Mouse (Mus musculus) left cerebral cortex, postnatal 4 days (tissue): ENCODE measurements around the gene Ihh. TPM values are rescaled to one million over a fixed set of nuclear protein-coding genes. Genes with fewer than 3 reads are reported as not detected.

ENCODE experiments used
- DNase-seq: peaks from one replicate; pipeline ENCODE4 v3.0.0-alpha.2; 2022
- intact Hi-C: fragments of 180-260 bp; cut with DNase I; formaldehyde crosslinking; loops from one replicate; pipeline ENCODE4 v1.15.1; 2025
- total RNA-seq, 2 experiments: library from RNA; stranded (reverse); gene quantifications; 2 replicates each; pipeline ENCODE4 v1.2.3; 2021

The Ihh gene
- total RNA-seq = under 1 TPM; 0.28 to 0.40 TPM

DNA sequence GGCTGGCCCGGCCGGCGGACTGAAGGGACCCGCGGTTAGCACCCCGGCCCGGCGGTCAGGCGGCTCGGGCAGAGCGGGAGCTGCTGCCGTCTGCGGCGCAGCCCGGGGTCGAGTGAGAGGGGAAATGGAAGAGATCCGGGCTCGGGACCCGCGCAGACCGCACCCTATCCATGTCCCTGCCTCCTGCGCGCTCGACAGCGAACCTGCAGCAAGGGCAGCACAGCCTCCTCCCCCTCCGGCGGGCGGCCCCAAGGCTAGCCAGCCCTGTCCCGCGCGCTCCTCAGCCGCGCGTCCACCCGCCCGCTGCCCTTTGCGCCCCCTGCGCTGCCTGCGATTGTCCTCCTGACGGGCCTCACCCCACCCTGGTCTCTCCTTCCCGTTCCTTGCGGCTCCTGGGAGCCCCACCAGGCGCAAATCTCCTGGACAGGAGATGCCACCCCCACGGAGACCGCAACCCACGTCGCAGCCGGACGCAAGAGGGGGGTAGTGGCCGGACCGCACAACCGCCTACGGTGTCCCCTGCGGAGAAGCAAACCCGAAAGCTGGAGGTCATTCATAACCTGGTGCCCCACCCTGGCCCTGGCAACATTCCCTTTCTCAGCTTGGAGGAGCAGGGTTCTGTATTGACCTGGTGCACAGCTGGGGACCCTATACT, at the start of gene Ihh:
Gene Ihh (minus strand): TSS at position 117 of the 655 bp plus-strand sequence.
- DNase-seq = no peak
- intact Hi-C loops = loop anchor here (5.0 kb wide), 1 partner anchor 66 kb away; no protein-coding TSS in a partner anchor

DNA sequence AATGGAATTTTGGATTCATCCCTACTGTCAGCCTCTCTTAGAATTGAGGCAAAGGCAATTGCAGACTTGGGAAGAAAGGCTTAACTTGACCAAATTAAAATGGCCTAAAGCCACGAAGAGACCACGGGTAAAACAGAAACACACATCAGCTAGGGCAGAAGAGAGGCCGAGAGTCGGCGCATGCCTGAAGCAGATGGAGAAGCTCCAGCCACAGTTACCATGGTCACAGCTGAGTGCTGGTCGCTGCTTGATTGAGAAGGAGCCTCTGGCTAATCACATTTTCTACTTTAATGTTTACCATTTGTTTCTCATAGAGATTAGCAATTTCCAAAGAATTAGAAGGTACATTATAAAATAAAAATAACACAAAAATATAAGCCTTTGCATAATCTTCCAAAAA, 49.7 kb upstream of the Ihh start:
- intact Hi-C loops = no loop called here
- DNase-seq = no peak

DNA sequence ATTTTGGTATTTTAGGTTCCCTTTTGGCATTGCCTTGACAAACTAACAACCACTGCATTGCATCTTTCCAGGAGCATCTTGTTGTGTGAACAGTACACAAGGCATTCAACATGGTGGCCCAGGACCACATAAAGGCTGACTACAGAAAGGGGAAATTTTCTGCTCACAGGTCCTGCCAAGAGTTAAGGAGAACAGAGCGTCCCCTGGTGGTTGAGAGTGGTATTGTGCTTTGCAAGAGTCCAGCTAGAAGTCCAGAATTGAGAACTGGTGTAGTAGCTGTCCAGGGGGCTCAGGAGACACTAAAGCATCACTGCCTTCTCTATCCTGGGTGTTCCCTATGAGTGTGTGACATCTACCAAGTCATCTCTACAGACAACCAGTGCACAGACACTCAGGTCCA, 49.0 kb upstream of the Ihh start:
- intact Hi-C loops = no loop called here

DNA sequence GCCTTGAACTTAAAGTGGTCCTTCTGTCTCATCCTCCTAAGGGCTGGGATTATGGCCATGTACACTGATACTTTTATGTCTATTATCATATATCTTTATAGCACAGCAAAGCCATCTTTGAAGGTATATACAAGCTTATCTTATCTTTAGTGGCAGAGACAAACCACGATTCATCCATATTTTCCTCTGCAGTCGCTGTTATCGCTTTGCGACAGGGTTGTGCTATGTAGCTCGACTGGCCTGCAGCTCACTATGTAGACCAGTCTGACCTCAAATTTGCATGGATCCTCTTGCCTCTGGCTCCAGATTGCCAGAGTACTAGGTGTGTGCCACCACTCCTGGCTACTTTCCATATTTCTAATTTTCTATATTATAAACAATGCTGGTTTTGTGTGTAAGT, 47.7 kb upstream of the Ihh start:
- no peak for DNase-seq
- intact Hi-C loops = no loop called here

More for the DNA sequence above, 49.0 kb upstream of the Ihh start:
- peak; percentile 41 for DNase-seq

DNA sequence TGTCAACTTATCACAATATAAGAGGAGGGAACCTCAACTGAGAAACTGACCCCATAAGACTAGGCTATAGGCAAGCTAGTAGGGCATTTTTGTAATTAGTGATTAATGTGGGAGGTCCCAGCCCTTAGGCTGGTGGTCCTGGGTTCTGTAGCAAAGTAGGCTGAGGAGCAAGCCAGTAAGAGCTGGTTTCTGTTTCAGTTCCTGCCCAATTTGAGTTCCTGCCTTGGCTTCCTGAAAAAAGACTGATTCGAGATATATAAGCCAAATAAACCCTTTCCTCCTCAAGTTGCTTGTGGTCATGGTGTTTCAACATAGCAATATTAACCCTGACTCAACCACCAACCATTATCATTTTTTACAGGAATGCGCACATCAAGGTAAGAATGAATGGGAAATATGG, 45.8 kb upstream of the Ihh start:
- intact Hi-C loops = no loop called here
- no peak for DNase-seq

DNA sequence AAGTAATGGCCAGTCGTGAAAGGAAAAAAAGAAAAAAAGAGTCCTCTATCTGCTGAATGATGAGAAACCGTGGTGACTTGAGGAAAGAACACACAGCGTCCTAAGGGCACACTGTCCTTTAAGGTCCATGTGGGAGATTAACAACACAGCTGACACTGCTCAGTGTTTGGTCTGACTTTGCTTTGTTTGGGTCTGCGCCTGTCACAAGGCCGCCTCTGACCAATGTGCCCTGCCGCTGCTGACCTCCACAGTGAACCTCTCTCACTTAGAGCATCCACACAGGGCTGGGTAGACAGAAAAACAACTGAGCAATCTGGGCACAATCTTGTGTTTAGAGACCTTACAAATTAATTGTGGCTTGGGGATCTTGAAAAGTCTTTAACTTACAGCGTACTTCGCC, 25.5 kb upstream of the Ihh start:
- DNase-seq = no peak
- intact Hi-C loops = no loop called here

DNA sequence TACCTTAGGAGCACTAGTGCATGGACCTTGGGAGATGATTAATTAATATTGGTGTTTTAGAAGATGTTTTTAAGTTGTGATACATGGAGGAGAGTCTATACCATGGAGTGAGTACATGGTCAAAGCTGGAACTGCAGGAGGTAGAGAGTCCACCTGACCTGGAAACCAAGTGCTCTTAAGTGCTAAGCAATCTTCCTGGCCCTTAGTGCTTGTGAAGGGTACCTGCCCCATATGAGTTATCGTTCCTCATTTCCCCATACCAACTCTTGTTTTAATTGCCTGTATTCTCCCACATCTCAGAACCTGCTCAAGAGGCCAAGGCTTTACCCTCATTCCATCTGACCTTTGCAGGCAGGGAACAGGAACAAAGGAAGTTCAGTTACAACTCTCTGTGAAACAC, 24.5 kb upstream of the Ihh start:
- intact Hi-C loops = no loop called here
- DNase-seq = no peak

DNA sequence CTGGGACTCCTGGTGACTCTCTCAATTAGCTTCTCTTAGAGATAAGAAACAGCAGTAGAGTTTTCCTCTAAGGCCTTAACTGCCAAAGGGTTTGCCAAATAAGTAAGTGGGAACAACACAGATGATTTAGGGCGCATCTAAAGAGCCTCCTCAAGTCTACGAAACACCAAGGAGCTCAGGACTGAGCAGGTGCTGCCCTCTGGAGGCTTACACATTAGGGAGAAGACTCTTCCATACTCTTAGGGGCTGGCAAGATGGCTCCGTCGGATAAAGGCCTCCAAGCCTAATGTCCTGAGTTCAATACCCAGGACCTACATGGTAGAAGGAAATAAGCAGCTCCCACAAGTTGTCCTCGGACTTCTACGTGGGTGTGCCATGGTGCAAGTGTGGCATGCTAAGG, 22.1 kb upstream of the Ihh start:
- DNase-seq = no peak
- intact Hi-C loops = no loop called here

DNA sequence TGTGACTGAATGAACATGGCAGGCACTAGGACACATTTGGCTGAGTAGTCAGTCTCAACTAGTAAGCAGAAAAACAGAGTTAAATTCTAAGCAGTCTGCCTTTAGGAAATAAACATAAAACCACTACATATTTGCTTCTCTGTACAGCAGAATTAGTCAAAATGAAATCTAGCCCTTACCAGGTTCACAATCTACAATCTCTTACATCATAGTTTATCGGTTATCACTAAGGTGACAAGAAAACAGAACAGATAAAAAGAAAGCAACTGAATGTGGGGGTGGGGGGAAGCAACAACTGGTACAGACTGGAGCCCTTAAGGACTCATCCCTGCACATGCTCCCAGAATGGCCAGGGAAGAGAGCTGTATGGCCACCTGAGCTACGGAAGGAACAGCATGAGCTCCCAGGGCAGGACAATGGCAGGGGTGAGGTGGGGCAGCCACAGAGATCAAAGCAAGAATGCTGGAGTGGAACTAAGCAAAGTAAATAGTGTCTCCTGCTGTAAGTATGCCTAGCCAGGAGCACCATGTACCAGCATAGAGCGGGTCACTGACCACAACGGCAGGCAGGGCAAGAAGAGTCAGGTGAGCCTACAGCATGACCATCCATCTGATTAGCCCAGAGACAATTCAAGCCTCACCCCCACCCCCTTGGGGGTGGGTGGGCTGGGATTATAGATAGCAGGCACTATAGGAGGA, 20.0 kb upstream of the Ihh start:
- no peak for DNase-seq
- intact Hi-C loops = no loop called here

DNA sequence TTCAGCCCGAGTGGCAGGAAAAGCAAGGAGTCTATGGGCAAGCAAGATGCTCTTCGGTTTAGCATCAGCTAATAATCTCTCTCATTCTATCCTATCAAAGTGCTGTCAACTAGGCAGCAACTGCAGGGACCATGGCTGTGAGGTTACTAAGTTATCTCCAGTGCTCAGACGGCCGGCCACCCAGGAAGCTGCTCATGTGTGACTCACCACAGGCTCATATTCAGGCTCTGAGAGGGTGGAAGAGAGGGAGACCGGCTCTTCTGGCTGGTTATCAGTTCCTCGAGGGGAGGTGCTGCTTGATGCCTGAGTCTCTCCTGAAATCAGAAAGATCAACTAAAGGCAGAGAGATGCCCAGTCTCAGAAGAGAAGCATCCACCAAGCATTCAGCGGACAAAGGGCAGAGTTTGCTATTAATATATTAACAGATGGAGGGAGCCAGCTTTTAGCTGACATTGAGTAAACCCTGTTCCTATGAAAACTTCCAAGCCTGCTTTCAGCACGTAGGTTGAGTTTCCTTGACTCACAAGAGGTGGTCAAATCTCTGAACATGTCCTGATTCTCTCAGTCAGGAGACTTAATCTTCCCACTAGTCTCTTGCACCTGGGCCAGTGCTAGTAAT, 16.6 kb upstream of the Ihh start:
- DNase-seq = no peak
- intact Hi-C loops = no loop called here

DNA sequence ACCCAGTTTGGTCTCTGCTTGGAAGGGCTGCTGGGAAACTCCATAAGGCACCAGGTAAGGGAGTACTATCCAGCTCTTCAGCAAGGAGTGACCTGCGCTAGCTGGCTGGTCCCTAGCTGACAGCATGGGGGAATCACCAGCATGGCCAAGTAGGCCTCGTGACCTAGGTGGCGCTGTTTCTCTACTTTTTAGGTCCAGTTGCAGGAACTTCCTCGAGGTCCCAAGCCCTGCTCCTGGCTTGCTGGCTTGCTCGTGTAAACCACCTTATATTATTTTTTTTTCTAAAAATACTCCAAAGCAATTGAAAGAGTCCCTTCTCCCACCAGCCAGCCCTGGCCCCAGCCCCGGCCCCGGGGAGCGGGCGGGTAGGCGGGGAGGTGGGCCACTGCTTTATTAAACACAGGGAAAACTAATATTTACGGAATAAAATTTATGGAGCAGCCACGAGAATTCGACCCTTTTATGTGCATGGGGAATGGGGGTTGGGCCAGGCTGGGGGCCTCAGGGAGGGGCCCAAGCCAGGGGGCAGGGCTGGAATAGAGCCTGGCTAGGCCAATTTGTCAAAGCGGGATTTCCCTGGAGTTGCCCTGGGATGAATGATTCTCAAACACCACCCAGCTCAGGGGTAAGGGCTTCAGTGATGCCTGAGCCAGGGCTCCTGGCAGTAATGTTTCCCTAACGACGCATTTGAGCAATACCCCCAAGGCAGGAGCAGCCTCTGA, 13.2 kb upstream of the Ihh start:
- intact Hi-C loops = no loop called here
- DNase-seq = peak; percentile 81

DNA sequence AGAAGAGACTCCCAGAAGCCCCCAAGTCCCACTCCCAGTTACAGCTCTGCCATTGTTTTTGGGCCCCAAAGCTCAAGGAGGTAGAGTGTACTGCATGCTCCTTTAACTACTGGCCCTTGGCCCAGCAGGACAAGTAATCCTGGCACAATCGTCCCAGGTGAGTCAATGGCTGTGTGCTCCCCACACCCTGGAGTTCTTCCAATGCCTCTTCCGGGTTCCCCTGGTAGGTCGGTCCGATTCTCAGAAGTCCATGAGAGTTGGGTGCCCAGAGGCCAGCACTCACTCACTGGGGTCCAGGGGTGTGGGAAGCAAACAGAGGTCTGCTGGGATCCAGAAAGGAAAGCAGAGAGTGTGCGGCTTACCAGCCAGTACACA, 11.4 kb upstream of the Ihh start:
- DNase-seq = no peak
- intact Hi-C loops = no loop called here

DNA sequence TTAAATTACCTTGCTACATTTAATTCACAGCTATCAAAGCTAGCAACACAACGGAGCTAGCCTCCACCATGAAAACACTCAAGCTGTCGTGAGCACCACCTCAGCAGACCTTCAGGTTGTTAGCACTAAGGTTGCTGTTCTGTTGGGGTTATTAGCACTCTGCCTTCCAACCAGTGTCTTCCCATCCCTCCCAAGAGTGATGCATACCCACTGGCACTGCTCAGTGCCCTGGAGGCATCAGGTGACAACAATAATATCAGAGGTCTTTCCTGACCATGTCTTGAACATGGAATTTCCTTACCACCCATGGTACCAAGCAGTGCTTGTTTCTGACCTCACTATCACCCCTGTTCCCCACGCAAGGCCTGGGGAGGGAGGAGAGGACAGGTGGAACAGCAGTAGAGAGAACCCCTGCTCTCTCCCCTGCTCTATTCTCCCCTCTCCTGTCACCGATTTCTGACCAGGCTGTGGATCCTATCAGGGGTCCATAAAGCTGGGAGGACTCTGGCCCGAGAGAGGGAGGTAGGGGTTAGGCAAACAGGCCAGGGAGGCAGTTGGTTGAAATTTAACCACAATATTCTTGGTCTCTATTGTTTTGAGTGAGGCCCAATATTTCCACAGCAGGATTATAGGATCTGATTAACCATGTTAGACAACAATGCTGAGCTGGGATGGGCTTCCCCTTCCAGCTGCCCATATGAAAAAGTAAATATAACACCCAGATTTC, 10.8 kb upstream of the Ihh start:
- DNase-seq = no peak
- intact Hi-C loops = no loop called here

DNA sequence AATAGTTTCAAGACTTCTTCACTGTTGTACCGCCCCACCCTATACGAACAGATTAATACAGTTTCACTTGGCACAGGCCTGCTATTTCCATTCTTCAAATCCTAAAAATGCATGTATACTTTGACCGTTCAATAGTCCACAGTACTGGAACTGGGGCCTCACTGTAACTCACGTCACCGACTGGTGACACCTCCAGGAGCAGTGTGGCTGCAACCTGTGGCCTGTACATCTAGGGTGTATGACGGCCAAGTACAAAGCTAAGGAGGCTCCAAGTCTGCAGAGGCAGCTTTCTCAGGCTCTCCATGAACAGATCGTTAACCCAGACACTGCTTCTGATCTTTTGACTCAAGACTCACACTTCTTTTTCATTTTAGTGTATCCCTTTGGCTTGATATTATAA, 10.2 kb upstream of the Ihh start:
- intact Hi-C loops = no loop called here
- DNase-seq = no peak

DNA sequence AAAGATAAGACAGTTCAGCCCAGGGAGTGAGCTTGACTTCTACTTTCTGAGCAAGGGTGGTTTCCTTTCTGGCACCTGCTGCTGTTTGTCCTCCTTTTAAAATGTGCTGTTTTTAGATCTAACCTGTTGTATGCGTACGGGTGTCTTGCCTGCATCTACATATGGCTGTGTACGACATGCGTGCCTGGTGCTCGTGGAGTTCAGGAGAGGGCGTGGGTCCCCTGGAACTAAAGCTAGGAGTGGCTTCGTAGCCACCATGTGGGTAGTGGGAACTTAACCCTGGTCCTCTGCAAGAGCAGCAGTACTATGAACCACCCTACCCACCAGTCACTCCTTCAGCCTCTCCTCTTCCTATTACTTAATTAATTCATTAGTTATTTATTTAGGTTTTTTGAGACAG, 8.6 kb upstream of the Ihh start:
- no peak for DNase-seq
- intact Hi-C loops = no loop called here

DNA sequence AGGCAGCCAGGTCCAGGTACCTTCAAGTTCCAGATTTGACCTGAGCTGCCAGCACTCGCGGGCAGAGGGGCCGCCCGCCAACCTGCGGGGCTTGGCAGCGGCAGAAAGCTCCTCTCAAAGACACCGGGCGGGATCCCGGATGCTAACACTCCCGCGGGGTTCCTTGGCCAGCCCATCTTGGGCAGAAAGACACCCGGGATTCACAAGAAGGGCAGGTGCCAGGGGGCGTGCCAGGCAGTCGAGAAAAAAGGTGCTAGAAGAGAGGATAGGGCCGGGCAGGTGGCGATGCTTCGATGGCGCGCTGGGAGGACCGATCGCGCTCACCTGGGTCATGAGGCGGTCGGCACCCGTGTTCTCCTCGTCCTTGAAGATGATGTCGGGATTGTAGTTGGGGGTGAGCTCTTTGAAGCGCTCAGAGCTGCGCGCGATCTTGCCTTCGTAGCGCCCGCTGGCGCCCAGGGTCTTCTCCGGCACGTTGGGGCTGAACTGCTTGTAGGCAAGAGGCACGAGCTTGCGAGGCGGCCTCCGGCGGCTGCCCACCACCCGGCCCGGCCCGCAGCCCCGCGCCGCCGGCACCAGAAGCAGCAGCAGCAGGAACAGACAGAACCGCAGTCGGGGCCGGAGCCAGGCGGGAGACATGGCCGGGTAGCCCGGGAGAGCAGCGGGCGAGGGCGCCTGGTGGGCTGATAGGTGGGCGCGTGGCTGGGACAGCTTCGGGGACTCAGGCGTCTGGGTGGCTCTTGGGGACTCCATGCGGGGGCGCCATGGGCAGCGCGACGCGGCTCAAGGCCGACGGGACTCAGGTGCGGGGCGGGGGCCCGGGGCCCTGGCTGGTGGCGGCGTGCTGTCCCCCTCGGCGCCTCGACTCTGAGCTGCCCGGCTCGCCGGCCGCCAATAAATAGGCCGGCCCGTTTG, 639 bp downstream of the Ihh start:
- intact Hi-C loops = loop anchor here (5.0 kb wide), 1 partner anchor 66 kb away; no protein-coding TSS in a partner anchor
- DNase-seq = no peak

DNA sequence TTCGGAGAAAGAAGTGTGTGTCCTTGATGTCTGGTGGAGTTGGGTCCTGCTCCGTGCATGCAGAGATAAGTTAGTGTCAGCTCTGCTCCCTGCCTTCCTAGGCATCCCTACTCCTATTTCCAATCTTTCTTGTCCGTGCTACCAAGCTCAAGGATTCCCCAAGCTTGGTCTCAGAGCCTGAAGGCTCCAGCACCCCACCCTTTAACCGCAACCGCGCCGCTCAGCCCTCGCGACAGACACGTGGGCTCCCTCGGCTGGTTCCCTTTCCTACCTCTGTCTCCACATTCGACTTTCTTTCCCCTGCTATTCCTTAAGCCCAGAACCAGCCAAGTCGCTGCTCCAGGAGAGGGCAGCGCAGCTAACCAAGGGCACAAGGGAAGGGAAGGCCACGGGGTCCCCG, 1.4 kb downstream of the Ihh start:
- DNase-seq = no peak
- intact Hi-C loops = loop anchor here (5.0 kb wide), 1 partner anchor 67 kb away; no protein-coding TSS in a partner anchor

DNA sequence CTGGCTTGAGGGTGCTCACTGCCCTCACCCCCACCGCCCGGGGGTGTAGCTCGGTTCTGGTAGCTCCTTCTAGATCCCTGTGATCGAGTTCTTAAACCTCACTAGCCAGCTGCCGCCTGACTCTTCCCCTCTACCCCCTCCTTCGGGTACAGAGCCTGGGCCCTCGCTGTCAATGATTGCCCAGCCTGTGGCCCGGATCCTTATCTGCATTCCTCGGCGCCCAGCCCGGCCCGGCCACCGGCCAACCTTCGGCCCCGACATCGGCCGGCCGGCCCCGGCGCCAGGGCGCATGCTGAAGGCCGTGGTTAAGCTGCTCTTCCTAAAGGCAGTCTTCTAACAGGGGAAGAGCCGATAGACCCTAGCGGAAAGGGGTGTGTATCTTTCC, 1.8 kb downstream of the Ihh start:
- intact Hi-C loops = loop anchor here (5.0 kb wide), 1 partner anchor 68 kb away; no protein-coding TSS in a partner anchor
- no peak for DNase-seq

DNA sequence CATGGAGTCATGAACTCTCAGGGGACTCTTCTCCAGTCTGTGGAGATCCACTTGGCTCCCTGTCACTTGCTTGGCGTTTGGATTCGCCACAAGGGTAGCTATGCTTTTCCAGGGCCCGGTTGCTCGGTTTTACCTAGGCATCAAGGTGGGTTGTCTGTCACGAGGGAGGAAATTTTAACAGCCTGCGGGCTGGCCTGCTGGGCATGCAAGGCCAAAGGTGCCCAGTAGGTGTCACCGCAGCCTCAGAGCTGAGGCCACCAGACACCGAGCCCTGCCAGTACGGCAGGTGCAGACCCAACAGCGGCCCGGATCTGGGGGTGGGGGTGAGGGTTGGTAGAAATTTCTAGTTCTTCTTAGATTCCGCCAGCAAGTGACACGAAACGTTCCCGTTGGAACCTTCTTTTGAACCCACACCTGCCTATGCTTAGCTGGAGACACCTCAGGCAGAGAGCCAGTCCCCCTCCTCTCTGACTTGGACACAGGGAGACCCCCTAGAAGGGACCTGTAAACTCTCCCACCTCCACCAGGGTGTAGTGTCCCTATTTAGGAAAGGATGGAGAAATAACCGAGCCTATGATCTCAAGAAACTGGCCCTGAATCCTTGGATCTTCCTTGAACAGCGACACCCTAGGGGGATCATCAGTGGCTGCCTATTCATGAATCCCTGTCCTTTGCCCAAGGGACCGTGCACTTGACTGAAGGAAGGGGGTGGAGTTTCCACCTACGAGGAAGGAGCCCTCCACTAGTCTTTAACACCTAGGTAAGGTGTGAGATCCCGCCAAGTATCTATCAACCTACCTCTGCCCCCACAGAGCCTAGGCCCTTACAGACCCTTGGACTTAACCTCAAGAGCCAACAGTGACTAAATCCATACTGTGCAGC, 2.4 kb downstream of the Ihh start:
- DNase-seq = peak; percentile 70
- intact Hi-C loops = no loop called here
